Mouse (Mus musculus) cerebellum, postnatal 25 days (tissue): ENCODE results near the gene Mdfi.

Experiments used
- DNase-seq, 2 experiments: peaks; one replicate each; pipeline ENCODE4 v3.0.0; 2021; ENCODE audit warnings: mixed read lengths in 2 of 2

Mdfi gene

GRCm38 (mm10) chr17:47845609-47846008, 11.1 kb upstream of the Mdfi start:
- no peak for DNase-seq

- DNase-seq: no peak
These were observed 9.0 kb upstream of the Mdfi start for GRCm38 (mm10) chr17:47843465-47843864.

GRCm38 (mm10) chr17:47841931-47842623, 7.6 kb upstream of the Mdfi start:
- peak; percentile 66 to 77 for DNase-seq

DNA sequence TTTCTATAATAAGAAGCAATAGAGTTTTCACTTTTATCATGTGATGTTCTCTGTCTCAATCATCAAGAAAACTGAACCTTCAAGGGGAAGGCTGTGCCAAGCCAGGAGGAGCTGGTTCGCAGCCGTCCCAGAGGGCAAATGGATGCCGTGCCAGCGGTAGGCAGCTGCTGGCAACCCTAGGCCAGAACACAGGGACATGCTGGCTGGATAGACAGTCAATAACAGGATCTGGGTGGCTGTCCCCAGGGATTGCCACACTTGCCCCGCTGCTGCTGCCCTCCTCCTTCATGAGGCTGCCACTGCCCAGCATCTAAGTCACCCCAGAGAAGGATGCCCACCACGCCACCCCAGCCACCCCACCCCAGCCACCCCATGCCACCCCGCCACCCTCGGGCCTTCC, 7.0 kb upstream of the Mdfi start:
- DNase-seq: no peak

DNA sequence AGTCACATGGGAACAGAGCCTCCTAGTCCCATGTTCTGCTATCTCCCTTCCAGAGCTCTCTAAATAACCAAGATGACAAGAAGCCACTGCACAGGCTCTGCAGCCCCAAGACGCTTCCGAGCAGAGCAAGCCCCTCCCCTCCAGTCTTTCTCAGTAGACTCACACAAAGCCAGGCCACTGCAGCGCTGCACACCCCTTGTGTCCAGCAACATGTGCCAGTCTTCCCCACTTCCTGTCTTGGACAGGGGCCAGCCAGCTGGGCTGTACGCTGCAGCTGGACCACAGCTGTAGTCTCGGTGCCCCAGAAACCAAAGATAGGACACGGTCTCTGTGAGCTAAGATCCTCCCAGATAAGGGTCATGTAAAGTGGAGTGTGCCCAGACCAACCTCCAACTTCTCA, 3.3 kb upstream of the Mdfi start:
- DNase-seq: no peak

DNA sequence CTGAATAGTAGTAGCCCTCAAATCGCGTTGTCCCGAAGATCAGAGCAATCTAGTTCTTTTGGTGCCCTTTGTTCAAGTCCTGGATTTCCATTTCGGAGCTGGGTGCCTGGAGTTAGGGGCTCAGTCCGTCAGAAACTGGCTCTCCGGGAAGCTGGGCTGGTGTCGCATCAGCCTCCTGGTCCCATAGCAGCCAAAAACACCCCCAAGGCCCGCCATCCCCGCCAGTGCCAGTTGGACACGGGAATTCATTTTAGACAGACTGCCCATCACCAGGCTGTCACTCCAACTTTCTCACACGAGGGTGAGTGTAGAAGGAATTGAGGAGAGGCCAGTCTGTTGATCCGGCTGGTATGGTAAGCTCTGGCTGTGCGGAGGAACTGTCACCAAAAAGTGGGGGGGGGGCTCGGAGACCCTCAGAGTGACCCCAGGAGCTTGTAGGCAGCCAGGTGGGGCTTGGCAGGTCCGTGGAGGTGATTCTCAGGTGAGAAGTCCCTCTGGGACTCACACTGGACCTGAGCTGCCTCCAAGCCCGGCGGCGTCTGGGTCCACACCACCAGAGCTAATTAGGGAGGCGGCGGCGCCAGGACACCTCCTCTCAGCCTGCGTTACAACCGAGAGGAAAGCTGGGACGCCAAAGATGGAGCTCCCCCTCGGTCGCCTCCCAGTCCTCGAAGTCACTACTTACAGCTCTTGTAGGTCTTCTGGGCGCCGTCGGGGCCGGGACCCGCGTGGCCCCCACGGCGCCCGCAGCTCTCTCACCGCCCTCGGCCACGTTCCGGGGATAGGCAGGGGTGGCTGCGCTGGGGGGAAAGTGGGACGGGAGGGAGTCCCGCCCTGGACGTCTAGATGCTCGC, 636 bp downstream of the Mdfi start:
- DNase-seq: no peak

- peak in 1 of 2 experiments; percentile 23 for DNase-seq
These were observed 1.4 kb downstream of the Mdfi start for GRCm38 (mm10) chr17:47833029-47833627.

DNA sequence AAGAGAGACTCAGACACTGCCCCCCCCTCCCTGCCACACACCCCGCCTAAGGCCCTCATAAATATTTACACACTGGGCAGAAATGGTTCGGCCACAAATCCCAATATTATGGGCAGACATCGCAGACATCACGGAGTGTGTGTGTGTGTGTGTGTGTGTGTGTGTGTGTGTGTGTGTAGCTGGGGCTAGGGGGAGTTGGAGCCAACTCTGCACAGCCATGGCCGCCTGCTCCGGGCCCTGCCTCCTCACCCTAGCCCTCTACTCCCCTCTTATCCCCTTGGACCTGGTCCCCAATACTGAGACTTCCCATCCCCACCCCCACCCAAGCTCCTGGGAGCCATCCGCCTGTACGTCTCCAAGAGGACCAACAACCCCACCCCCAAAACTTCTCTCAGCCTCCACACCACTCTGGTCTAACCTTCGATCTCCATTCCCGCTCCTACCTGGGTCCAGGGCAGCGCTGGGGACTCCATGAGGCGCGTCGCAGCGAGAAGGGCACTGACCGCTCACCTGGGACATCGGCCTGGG, 1.9 kb downstream of the Mdfi start:
- DNase-seq: no peak

- DNase-seq: no peak
These were observed 2.7 kb downstream of the Mdfi start for GRCm38 (mm10) chr17:47831772-47832171.

- no peak for DNase-seq
These were observed 3.3 kb downstream of the Mdfi start for GRCm38 (mm10) chr17:47831161-47831560.

GRCm38 (mm10) chr17:47821339-47821738, 13.2 kb downstream of the Mdfi start:
- DNase-seq: no peak

GRCm38 (mm10) chr17:47818038-47818725, 16.3 kb downstream of the Mdfi start:
- DNase-seq: no peak

DNA sequence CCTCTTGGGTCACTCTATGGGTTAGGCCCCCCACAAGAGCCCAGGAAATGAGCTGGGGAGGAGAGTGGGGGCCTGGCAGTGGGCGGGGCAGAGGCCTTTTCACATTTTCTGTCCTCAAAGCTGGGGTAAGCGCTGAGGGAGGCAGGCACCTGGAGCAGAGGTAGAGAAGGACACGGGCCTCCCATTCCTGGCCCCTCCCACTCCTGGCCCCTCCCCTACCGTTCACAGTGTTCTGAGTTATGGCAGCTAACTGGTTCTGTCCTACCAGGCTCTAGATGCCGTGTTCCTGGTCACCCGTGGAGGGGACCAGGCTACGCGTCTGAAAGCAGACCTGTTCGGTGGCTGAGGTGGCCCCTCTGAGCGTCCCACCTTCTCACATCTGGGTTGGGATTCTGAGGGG, 19.0 kb downstream of the Mdfi start:
- no peak for DNase-seq

- DNase-seq: no peak
These were observed 20.0 kb downstream of the Mdfi start for GRCm38 (mm10) chr17:47814496-47814895.

DNA sequence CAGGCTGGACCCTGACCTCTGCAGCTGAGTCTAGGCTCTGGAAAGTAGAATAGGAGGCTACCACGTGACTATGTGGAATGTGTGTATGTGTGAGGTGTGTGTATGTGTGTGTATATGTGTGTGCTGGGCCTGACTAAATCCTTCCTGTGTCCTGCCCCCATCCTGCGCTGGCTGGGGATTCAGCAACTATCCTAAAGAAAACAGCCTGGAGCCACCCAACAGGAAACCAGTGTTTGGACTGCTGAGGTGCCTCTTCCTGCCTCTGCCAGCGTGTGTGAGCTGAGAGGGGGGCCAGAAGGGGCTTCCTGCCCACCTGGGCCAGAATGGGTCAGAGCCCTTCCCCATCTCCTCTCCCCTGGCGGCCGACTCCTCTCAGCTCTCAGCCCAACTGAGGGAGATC, 20.9 kb downstream of the Mdfi start:
- no peak for DNase-seq

GRCm38 (mm10) chr17:47812200-47812599, 22.3 kb downstream of the Mdfi start:
- DNase-seq: no peak

- no peak for DNase-seq
These were observed 23.2 kb downstream of the Mdfi start for GRCm38 (mm10) chr17:47811265-47811800.

DNA sequence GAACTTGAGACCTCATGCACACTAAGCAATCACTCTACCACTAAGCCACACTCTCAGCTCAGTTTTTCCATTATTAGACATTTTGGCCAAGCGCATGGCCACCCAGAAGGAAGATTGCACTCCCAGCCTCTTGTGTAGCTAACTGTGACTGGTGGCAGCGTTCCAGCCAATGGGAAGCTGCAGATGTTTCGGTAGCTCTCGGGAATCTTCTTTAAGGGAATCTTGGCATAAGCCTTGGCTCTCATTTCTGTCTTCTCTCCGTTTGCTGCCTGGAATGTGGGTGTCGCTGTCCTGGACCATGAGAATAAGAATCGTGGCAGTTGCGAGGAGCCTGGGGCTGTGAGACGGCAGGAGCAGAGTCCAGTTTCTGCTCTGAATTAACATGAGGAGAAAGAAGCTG, 28.3 kb downstream of the Mdfi start:
- no peak for DNase-seq

GRCm38 (mm10) chr17:47805047-47805835, 29.2 kb downstream of the Mdfi start:
- DNase-seq: no peak

- no peak for DNase-seq
These were observed 30.8 kb downstream of the Mdfi start for GRCm38 (mm10) chr17:47803662-47804061.

GRCm38 (mm10) chr17:47802806-47803205, 31.7 kb downstream of the Mdfi start:
- no peak for DNase-seq

- no peak for DNase-seq
These were observed 37.1 kb downstream of the Mdfi start for GRCm38 (mm10) chr17:47797383-47797782.
